Mouse (Mus musculus): ENCODE data around the gene Nphp3. TPM values are rescaled to one million over a fixed set of nuclear protein-coding genes. Genes with fewer than 3 reads are reported as not detected.

Nphp3 gene
- total RNA-seq, 2 experiments from 2014 or later: 1.8 TPM

DNA sequence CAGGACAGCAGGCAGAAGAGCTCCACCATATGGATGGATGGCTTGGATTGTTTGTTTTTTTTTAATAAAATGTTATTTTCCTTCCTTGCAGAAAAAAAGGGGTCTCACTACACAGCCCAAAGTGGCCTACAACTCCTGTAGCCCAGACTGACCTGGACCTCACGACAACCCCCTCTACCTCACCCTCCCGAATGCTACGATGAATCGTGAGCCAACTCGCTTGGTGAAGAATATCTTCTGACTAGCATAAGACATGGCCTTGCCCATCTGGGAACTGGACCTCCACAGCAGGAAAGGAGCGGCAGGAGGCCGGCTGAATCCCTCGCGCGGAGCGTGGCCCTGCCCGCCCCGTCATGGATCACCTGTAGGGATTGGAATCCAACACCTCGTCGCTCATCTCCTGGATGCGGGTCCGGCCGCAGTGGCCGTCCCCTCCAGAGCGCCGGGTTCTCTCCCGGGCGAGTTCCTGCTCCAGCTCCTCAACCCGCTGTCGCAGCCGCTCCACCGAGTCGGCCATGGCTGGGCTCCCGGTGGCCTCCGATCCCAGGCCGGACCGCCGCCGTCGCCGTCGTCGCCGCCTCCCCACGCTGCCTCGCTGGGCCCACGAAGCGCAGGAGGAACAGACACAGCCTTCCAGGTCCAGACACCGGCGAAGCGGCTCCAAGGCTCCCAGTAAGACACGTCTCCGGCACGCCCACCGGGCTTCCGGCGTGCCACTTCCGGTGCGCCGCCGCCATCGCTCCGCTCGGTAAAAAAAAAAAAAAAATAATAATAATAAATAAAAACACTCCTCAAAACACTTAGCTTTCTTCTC is 60.3 kb downstream of the Nphp3 start, which contains the start of gene Uba5:
TSS of gene Uba5 (minus strand) at position 705 of the 814 bp plus-strand sequence.
- peak; percentile 75 for DNase-seq
- intact Hi-C loops (cut with DNase I; ENCODE audit: low total_unique reads): no loop called here

DNA sequence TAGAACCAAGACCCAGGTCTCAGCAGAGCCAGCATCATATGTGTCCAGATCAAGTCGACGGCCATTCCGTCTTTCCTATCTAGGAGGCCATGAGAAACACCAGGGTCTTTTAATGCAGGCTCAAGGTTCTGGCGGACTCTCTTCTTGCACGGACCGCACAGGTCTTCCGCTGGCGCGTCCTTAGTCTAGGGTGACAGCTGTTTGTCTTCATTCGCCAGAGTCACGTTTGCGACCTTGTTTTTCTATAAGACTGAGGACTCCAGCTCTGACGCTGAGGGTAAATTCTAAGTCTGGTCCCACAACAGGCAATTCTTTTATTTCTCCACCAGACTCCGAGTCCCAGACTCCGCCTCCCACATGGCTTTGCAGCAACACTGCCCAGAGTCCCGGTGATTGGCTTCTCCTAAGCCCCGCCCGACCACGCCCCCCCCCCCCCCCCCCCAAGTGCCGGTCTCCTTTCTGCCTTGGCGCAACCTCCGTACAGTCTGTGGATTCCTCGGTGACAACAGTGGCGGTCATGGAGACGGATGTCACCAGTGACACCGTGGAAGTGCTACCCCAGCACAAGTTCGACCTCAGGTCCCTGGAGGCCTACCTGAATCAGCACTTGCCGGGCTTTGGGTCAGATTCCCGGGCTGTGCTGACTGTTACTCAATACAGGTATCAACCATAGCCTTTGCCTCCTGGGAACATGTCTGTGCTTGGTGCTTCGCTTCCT is 61.1 kb downstream of the Nphp3 start, which contains the start of gene Acad11:
TSS of gene Acad11 (plus strand) at position 134 of the 718 bp plus-strand sequence.
- DNase-seq: peak; percentile 81
- intact Hi-C loops (cut with DNase I; ENCODE audit: low total_unique reads): no loop called here

DNA sequence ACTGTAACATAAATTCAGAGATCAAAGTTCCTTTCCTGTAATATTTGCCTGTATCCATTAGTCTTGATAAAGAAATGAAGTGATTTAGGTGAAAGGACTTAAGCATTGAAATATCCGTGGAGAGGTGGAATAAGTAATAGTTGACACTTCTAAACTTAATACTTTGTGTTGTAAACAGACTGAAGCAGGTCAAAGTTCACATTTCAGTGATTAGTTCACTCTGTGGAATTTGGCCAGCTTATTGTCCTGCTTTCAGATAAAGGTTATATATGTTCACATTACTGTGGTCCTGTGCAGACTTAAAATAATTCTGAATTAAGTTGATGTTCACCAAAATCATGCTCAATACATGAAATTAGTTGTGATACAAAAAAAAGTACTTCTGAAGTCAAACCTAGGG is 62.2 kb downstream of the Nphp3 start:
- intact Hi-C loops (cut with DNase I; ENCODE audit: low total_unique reads): no loop called here
- no peak for DNase-seq

DNA sequence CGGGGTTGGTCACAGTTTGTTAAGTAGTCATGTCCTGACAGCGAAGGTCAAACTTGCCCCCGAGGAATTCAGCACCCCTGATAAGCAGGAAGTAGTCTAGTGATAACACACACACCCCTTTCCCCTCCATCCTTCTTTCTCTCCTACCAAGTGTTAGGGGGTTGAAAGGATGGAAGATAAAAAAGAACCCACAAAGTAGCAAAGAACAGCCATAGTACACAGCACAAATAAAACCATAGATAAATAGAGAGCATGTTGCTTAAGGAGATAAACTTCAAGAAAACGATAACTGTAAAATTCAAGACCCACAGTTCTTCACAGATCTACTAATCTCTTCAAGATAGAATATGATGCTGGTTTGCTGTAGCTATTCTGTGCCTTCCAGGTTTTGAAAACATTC is 67.9 kb downstream of the Nphp3 start:
- no peak for DNase-seq
- intact Hi-C loops (cut with DNase I; ENCODE audit: low total_unique reads): no loop called here

DNA sequence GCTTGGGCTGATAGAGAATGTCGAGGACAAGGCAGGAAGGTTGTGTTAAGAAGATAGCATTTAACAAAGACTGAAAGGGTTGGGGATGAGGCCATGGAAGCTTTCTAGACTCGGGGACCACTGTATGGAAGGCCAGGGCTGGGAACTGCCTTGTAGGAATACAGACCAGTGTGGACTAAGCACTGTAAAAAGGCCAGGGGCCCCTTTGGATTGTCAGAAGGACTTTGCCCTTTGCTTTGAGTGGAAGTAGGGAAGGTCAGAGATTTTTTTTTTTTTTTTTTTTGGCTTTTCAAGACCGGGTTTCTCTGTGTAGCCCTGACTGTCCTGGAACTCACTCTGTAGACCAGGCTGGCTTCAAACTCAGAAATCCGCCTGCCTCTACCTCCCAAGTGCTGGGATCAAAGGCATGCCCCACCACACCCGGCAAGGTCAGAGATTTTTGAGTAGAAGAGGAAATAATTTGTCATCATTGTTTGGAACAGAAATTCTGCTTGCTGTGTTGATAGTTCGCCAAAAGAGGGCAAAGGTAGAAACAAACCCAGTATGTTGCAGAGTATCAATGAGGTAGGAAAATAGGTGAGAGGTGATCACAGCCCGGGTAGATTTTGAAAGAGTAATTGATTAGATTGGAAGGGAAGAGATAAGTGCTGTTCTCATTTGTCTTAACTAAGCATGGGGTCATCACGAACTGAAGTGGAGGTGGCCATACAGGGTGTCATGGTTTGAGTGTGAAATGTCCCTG is 68.7 kb downstream of the Nphp3 start:
- intact Hi-C loops (cut with DNase I; ENCODE audit: low total_unique reads): no loop called here
- no peak for DNase-seq

DNA sequence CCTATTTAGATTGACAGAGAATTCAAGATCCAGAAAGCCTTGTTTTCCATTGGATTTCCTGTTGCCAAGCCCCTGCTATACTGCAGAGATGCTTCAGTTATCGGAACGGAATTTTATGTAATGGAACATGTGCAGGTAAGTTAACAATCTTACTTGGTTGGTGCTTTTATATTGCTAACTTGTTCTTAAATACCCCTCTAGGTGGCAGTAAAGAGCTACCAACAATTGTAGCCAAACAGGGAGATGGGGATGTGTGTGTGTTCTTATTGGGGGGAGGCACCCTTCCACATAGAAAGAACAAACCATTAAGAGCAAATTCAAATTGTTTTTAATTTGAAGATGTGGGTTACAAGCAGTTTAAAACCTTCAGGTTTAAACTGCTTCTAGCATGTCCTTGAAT is 73.5 kb downstream of the Nphp3 start:
- intact Hi-C loops (cut with DNase I; ENCODE audit: low total_unique reads): no loop called here
- no peak for DNase-seq

DNA sequence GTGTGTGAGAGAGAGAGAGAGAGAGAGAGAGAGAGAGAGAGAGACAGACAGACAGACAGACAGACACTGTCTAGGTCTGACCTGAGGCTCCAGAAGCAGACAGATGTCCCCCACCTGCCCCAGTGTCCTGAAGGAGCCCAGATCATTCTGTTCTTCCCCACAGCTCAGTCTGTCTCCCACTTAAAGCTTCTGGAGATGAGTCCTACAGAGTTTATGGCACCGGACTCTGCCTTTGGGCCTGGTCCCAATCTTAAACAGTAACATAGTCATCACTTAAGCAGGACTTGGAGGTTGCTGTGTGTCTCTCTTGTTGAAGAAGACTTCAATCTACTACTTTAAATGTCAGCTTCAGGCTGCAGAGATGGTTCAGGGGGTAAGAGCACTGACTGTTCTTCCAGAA is 76.4 kb downstream of the Nphp3 start:
- intact Hi-C loops (cut with DNase I; ENCODE audit: low total_unique reads): no loop called here
- no peak for DNase-seq

DNA sequence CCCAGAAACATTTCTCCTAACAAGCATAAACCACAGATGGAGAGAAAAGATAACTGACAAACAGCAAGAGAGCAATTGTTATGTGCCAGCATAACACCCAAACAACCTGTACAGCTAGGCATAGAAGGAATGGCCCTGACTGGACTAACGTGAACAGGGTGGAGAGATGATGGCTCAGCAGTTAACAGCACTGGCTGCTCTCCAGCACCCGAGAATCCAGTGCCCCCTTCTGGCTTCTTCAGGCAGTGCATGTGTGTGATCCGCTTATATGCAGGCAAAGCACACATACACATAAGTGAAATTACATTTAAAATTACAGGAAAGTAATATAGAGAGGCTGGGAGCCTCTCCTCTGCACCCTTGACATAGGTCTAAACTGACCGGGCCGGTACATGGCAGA is 77.0 kb downstream of the Nphp3 start:
- DNase-seq: no peak
- intact Hi-C loops (cut with DNase I; ENCODE audit: low total_unique reads): no loop called here

DNA sequence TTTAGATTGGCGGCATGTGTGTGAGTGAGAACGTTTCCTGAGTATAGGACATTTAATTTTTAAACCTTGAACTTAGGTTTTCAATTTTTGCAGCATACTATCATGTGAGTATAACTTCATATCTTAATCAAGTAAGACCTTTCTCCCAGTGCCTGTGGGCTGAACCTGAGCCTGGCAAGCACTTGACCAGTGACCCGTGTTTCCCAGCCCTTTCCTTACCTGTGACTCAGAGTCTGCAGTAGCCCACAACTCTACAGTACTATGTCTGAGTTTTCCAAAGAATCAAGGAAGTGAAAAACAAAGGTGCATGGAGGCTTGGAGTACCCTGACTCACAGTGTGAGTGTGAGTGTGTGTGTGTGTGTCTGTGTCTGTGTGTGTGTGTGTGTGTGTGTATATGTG is 77.7 kb downstream of the Nphp3 start:
- DNase-seq: no peak
- intact Hi-C loops (cut with DNase I; ENCODE audit: low total_unique reads): no loop called here

DNA sequence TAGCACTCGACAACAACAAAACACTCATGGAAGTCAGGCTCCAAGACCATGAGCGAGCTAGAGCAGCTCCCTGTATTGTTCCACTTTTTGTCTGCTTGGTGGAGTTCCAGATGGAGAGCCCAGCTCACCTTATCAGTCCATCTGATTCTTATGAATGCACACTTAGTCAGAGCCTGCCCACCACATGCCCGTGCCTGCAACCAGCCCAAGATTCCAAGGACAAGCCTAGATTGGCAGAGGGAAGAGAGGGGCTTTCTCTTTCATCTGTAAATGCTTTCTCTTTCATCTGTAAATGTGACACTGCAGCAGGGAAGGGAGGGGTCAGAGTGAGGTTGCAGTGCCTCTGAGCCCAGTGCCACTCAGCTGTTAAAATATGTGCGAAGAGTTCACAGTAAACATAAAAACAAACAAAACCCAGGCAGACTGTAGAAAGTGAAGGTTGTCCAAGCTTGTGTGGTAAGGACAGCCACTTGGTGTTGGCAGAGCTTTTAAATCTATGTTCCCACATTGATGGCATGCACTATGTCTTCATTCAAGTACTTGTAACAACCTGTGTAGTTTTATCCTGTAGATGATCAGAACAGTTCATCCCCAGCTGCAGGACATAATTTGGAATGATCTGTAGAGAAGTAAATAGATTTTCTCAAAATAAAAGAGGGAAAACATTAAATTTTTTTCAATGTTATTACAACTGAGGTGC is 83.5 kb downstream of the Nphp3 start:
- intact Hi-C loops (cut with DNase I; ENCODE audit: low total_unique reads): no loop called here
- no peak for DNase-seq

DNA sequence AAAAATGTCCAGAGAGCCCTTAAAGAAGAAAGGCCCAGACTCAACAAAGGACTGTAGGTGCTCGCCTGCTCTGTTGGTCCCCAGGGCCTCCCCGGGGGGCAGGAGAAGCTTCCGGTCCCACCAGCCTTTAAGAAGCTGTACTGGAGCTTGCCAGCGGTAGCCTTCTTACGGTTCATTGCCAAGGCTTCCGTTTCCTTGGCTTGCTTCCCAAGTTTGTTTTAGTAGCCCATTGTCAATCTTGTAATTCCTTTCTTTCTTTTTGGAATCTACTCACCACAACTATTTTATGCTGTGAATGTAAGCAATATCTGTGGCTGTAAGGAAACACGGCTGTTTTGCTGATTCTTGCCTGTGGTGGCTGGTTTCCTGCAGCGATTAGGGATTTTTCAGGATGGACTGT is 86.2 kb downstream of the Nphp3 start:
- intact Hi-C loops (cut with DNase I; ENCODE audit: low total_unique reads): no loop called here
- DNase-seq: peak; percentile 21

DNA sequence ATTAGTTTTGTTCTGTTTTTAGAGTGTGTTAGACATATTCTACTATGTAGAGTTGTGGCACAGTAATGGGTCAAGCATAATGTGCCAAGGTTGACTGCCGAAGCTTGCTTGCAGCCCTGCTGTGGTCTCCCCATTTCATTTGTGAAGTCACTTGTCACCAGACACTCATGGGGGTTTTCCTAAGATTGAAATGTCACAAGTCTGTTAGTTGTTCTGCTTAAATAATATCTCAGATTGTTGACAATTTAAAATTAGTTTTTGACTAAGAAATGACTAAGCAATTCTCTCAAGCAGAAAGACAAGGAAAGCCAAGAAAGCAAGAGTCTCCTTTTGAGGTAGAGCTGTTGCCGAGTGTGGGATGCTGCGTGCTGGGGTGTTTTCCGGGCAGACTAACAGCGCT is 90.6 kb downstream of the Nphp3 start:
- intact Hi-C loops (cut with DNase I; ENCODE audit: low total_unique reads): no loop called here
- no peak for DNase-seq

Other genes with a start within 250 kb of the Nphp3 start
- gene Tmem108, start 240.7 kb upstream of the Nphp3 start, total RNA-seq (2021): under 1 TPM; 0.07 to 0.29 TPM
- not detected for gene Gm28305, start 38.1 kb downstream of the Nphp3 start, total RNA-seq (2021)
- 10 to 100 TPM; 12.0 to 15.2 TPM for gene Uba5, start 60.6 kb downstream of the Nphp3 start, total RNA-seq (2021)
- 10 to 100 TPM; 20.8 to 24.1 TPM for gene Acad11, start 60.8 kb downstream of the Nphp3 start, total RNA-seq (2021)
- 1 to 10 TPM; 1.9 to 2.7 TPM for gene Ackr4, start 124.4 kb downstream of the Nphp3 start, total RNA-seq (2021)

Data from gastrocnemius, postnatal 14 days (tissue).